In the genomic region with DNA sequence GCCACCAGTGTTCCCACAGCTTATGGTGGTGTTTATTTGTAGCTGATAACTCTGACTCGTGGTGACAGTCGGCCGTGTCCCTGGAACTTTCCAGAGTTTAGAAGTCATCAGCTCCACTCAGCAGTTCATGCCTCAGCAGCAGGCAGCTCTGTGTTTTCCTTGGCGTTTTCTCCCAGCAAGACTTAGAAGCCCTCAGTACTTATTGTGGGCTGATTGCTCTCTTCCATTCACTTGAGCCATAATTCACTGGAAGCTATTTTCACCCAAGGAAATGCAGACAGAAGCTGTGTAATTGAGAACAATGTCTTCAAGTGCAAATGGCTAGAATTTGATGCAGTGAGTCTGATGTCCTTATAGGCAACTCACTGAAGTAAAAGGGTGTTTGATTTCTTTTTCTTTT, we compare ENCODE assay signal across 20 mouse cellular contexts.
DNase-seq lines count a peak whose midpoint lies in the region; ATAC-seq and TF ChIP-seq lines count a peak whose summit lies in the region.
"Had no signal": no experiment of that assay in that cellular context is flagged by ENCODE, and none has a peak within 500 bp of the region (broad histone marks: within the 10 kb centered on the region; RNA-seq: fewer than 3 reads in every experiment).

No protein-coding gene starts in this region.

- no peaks in the 10 kb centered on the region for H3K27me3 ChIP-seq in heart, embryonic 16.5 days (ENCODE audit: control insufficient read depth, insufficient read depth, low read length)
- no peaks in the 10 kb centered on the region for H3K27me3 ChIP-seq in lung, embryonic 16.5 days (ENCODE audit: control insufficient read depth, insufficient read depth, low read depth, low read length)
- peaks cover 28% of the 10 kb centered on the region for H3K27me3 ChIP-seq in neural tube, embryonic 13.5 days
- H3K27me3 ChIP-seq: embryonic facial prominence, embryonic 15.5 days; intestine, embryonic 15.5 days had no signal

- H3K9me3 ChIP-seq in heart, embryonic 16.5 days (replicated peaks; ENCODE audit: control insufficient read depth, low read length) = no peaks in the 10 kb centered on the region
- H3K9me3 ChIP-seq in lung, embryonic 16.5 days (ENCODE audit: control insufficient read depth, low read length) = no peaks in the 10 kb centered on the region
- H3K9me3 ChIP-seq in neural tube, embryonic 13.5 days = no peaks in the 10 kb centered on the region
- H3K9me3 ChIP-seq: embryonic facial prominence, embryonic 15.5 days; intestine, embryonic 15.5 days; limb, embryonic 10.5 days had no signal

- H3K36me3 ChIP-seq in heart, embryonic 16.5 days (ENCODE audit: control insufficient read depth, insufficient read depth) = no peaks in the 10 kb centered on the region
- no peaks in the 10 kb centered on the region for H3K36me3 ChIP-seq in lung, embryonic 16.5 days (ENCODE audit: control insufficient read depth, insufficient read depth, low read length)
- H3K36me3 ChIP-seq in neural tube, embryonic 13.5 days = no peaks in the 10 kb centered on the region
- H3K36me3 ChIP-seq: embryonic facial prominence, embryonic 15.5 days; intestine, embryonic 15.5 days; limb, embryonic 10.5 days had no signal

- H3K4me1 ChIP-seq in heart, embryonic 16.5 days (ENCODE audit: control insufficient read depth, insufficient read depth, low read length) = peaks cover 2% of the 10 kb centered on the region; the same call in 1 of the 2 replicates
- H3K4me1 ChIP-seq in lung, embryonic 16.5 days (replicated peaks; ENCODE audit: control insufficient read depth, insufficient read depth, low read length) = peaks cover 8% of the 10 kb centered on the region; the same call in 1 of the 2 replicates
- 0 out of 2 replicates have a peak, but pooled peaks cover 5% of the 10 kb centered on the region for H3K4me1 ChIP-seq in neural tube, embryonic 13.5 days (replicated peaks)
- H3K4me1 ChIP-seq: embryonic facial prominence, embryonic 15.5 days; intestine, embryonic 15.5 days; limb, embryonic 10.5 days had no signal

- no peak for TF ChIP-seq CTCF in layer of hippocampus, adult 2 months (conservative IDR thresholded peaks at IDR 0.05)

- intact Hi-C loops in heart, postnatal 14 days (cut with DNase I) = loop anchor here (10.0 kb wide), 1 partner anchor 201 kb away; no protein-coding TSS in a partner anchor

- no peak overlapping the region for H3K9ac ChIP-seq in heart, embryonic 16.5 days (ENCODE audit: low read length)
- H3K9ac ChIP-seq in lung, embryonic 16.5 days (ENCODE audit: low read length) = no peak overlapping the region
- no peak overlapping the region for H3K9ac ChIP-seq in neural tube, embryonic 13.5 days
- H3K9ac ChIP-seq: embryonic facial prominence, embryonic 15.5 days; hindbrain, embryonic 14.5 days; intestine, embryonic 15.5 days; liver, postnatal 0 days had no signal

- no peak overlapping the region for H3K27ac ChIP-seq in heart, embryonic 16.5 days (ENCODE audit: low read length)
- peak overlapping the region; percentile 59 for H3K27ac ChIP-seq in lung, embryonic 16.5 days (ENCODE audit: low read length)
- H3K27ac ChIP-seq in neural tube, embryonic 13.5 days (replicated peaks) = no peak overlapping the region
- no peak overlapping the region for H3K27ac ChIP-seq in layer of hippocampus, adult 2 months
- H3K27ac ChIP-seq: embryonic facial prominence, embryonic 15.5 days; hindbrain, embryonic 14.5 days; intestine, embryonic 15.5 days; left cerebral cortex, adult 2 months; limb, embryonic 10.5 days had no signal

- no peak overlapping the region for H3K4me2 ChIP-seq in heart, embryonic 16.5 days (ENCODE audit: low read depth, low read length)
- no peak overlapping the region for H3K4me2 ChIP-seq in lung, embryonic 16.5 days (ENCODE audit: low read depth, low read length)
- no peak overlapping the region for H3K4me2 ChIP-seq in neural tube, embryonic 13.5 days
- H3K4me2 ChIP-seq: embryonic facial prominence, embryonic 15.5 days; hindbrain, embryonic 14.5 days; intestine, embryonic 15.5 days had no signal

- no peak overlapping the region for H3K4me3 ChIP-seq in heart, embryonic 16.5 days (ENCODE audit: low read length)
- H3K4me3 ChIP-seq in lung, embryonic 16.5 days (ENCODE audit: low read length) = no peak overlapping the region
- no peak overlapping the region for H3K4me3 ChIP-seq in neural tube, embryonic 13.5 days
- no peak overlapping the region for H3K4me3 ChIP-seq in layer of hippocampus, adult 2 months
- H3K4me3 ChIP-seq: embryonic facial prominence, embryonic 15.5 days; intestine, embryonic 15.5 days; left cerebral cortex, adult 2 months; limb, embryonic 10.5 days had no signal

- WGBS in heart, embryonic 16.5 days = 21% methylated on average over 4 of the region's 4 CpGs
- 29% methylated on average over 4 of the region's 4 CpGs for WGBS in lung, embryonic 16.5 days
- 13% methylated on average over 4 of the region's 4 CpGs for WGBS in neural tube, embryonic 13.5 days

- 0 out of 2 replicates have a peak, but pooled peaks have one; percentile 28 for ATAC-seq in heart, embryonic 16.5 days (replicated peaks; ENCODE audit: extremely low read depth, insufficient read depth, low FRiP score)
- no peak for ATAC-seq in lung, embryonic 16.5 days (ENCODE audit: low read depth)
- 0 out of 2 replicates have a peak, but pooled peaks have one; percentile 40 for ATAC-seq in neural tube, embryonic 13.5 days (ENCODE audit: low read depth)
- ATAC-seq: intestine, embryonic 15.5 days; liver, postnatal 0 days had no signal

- no peak for DNase-seq in heart, postnatal 14 days
- no peak for DNase-seq in lung, postnatal 14 days
- peak; percentile 35 for DNase-seq in embryo, embryonic 10.5 days (ENCODE audit: low spot score)
- no peak for DNase-seq in layer of hippocampus, adult 2 months (ENCODE audit: low spot score in 2 of 2)
- DNase-seq: adrenal gland, adult 2 months; cerebellum, adult 9-11 months; heart, postnatal 36 days; kidney, postnatal 25 days; layer of hippocampus, adult 9-11 months; liver, postnatal 0 days; midbrain, embryonic 14.5 days; right cerebral cortex, postnatal 4 days had no signal
